In genomic region chr12:102684720-102685386, GRCm38 (mm10) we compare ENCODE assay signal across 11 mouse cellular contexts. TPM values are rescaled to one million over a fixed set of nuclear protein-coding genes. Genes with fewer than 3 reads are reported as not detected.
DNase-seq lines count a peak whose midpoint lies in the region; ATAC-seq and TF ChIP-seq lines count a peak whose summit lies in the region.
"Had no signal": no experiment of that assay in that cellular context is flagged by ENCODE, and none has a peak within 500 bp of the region (broad histone marks: within the 10 kb centered on the region; RNA-seq: fewer than 3 reads in every experiment).

No protein-coding gene starts in this region.

- peak; percentile 17; the same call in 1 of the 2 replicates for ATAC-seq in liver, embryonic 13.5 days (ENCODE audit: low read depth)
- no peak for ATAC-seq in liver, embryonic 11.5 days (replicated peaks; ENCODE audit: low FRiP score)
- ATAC-seq in forebrain, embryonic 13.5 days: no peak
- ATAC-seq in hindbrain, postnatal 0 days: no peak
- no peak for ATAC-seq in midbrain, embryonic 16.5 days
- ATAC-seq in granulocyte monocyte progenitor cell, adult 5-6 weeks (replicated peaks; ENCODE audit: poor library complexity, severe bottlenecking): no peak

- H3K9ac ChIP-seq in liver, embryonic 13.5 days: no peak overlapping the region
- no peak overlapping the region for H3K9ac ChIP-seq in liver, embryonic 11.5 days (ENCODE audit: low read depth, low read length)
- H3K9ac ChIP-seq in forebrain, embryonic 13.5 days: no peak overlapping the region
- no peak overlapping the region for H3K9ac ChIP-seq in hindbrain, postnatal 0 days (replicated peaks; ENCODE audit: low read length)
- H3K9ac ChIP-seq in midbrain, embryonic 16.5 days (ENCODE audit: low read depth, low read length): no peak overlapping the region

- no peaks in the 10 kb centered on the region for H3K9me3 ChIP-seq in liver, embryonic 13.5 days (replicated peaks)
- no peaks in the 10 kb centered on the region for H3K9me3 ChIP-seq in liver, embryonic 11.5 days (ENCODE audit: control insufficient read depth, low read length)
- H3K9me3 ChIP-seq in forebrain, embryonic 13.5 days (replicated peaks): no peaks in the 10 kb centered on the region
- no peaks in the 10 kb centered on the region for H3K9me3 ChIP-seq in hindbrain, postnatal 0 days (ENCODE audit: low read length)
- H3K9me3 ChIP-seq in midbrain, embryonic 16.5 days (replicated peaks; ENCODE audit: control insufficient read depth, low read length, poor library complexity, severe bottlenecking): no peaks in the 10 kb centered on the region

- H3K4me3 ChIP-seq in liver, embryonic 13.5 days (replicated peaks): no peak overlapping the region
- no peak overlapping the region for H3K4me3 ChIP-seq in liver, embryonic 11.5 days (ENCODE audit: low read depth, low read length)
- no peak overlapping the region for H3K4me3 ChIP-seq in forebrain, embryonic 13.5 days
- H3K4me3 ChIP-seq in hindbrain, postnatal 0 days (ENCODE audit: low read length): no peak overlapping the region
- no peak overlapping the region for H3K4me3 ChIP-seq in midbrain, embryonic 16.5 days (ENCODE audit: low read depth, low read length)

- no peak overlapping the region for H3K4me2 ChIP-seq in liver, embryonic 13.5 days
- H3K4me2 ChIP-seq in liver, embryonic 11.5 days: no peak overlapping the region
- 0 out of 2 replicates have a peak overlapping the region, but pooled peaks have one; percentile 9 for H3K4me2 ChIP-seq in forebrain, embryonic 13.5 days
- no peak overlapping the region for H3K4me2 ChIP-seq in hindbrain, postnatal 0 days (ENCODE audit: low read depth, low read length)
- peak overlapping the region; percentile 9; the same call in 1 of the 2 replicates for H3K4me2 ChIP-seq in midbrain, embryonic 16.5 days (ENCODE audit: low read length)

- WGBS in liver, embryonic 13.5 days (ENCODE audit: insufficient replicate concordance): 53% methylated on average over 3 of the region's 3 CpGs
- WGBS in liver, embryonic 11.5 days: 70% methylated on average over 3 of the region's 3 CpGs
- 67% methylated on average over 3 of the region's 3 CpGs for WGBS in forebrain, embryonic 13.5 days
- 71% methylated on average over 3 of the region's 3 CpGs for WGBS in hindbrain, postnatal 0 days
- WGBS in midbrain, embryonic 16.5 days: 76% methylated on average over 3 of the region's 3 CpGs

- no peak for TF ChIP-seq CTCF in hindbrain, postnatal 0 days (IDR thresholded peaks at IDR 0.05; ENCODE audit: low read depth)

- no peaks in the 10 kb centered on the region for H3K36me3 ChIP-seq in liver, embryonic 13.5 days
- H3K36me3 ChIP-seq in liver, embryonic 11.5 days (ENCODE audit: control insufficient read depth, insufficient read depth, low read length): no peaks in the 10 kb centered on the region; the same call in 1 of the 2 replicates
- H3K36me3 ChIP-seq in forebrain, embryonic 13.5 days (ENCODE audit: poor library complexity, severe bottlenecking): no peaks in the 10 kb centered on the region
- no peaks in the 10 kb centered on the region for H3K36me3 ChIP-seq in hindbrain, postnatal 0 days (ENCODE audit: insufficient read depth, low read length)
- no peaks in the 10 kb centered on the region for H3K36me3 ChIP-seq in midbrain, embryonic 16.5 days (ENCODE audit: control insufficient read depth, insufficient read depth, low read length)

- peaks cover 35% of the 10 kb centered on the region for H3K4me1 ChIP-seq in liver, embryonic 13.5 days (replicated peaks)
- peaks cover 12% of the 10 kb centered on the region for H3K4me1 ChIP-seq in liver, embryonic 11.5 days (replicated peaks; ENCODE audit: control insufficient read depth, insufficient read depth, low read length)
- peaks cover 43% of the 10 kb centered on the region for H3K4me1 ChIP-seq in forebrain, embryonic 13.5 days
- peaks cover 24% of the 10 kb centered on the region for H3K4me1 ChIP-seq in hindbrain, postnatal 0 days (ENCODE audit: insufficient read depth, low read length)
- H3K4me1 ChIP-seq in midbrain, embryonic 16.5 days (ENCODE audit: control insufficient read depth, insufficient read depth, low read length): peaks cover 22% of the 10 kb centered on the region

- H3K27me3 ChIP-seq in liver, embryonic 13.5 days: no peaks in the 10 kb centered on the region
- H3K27me3 ChIP-seq in liver, embryonic 11.5 days (replicated peaks; ENCODE audit: control insufficient read depth, insufficient read depth, low read length): no peaks in the 10 kb centered on the region
- H3K27me3 ChIP-seq in forebrain, embryonic 13.5 days: no peaks in the 10 kb centered on the region
- no peaks in the 10 kb centered on the region for H3K27me3 ChIP-seq in hindbrain, postnatal 0 days (ENCODE audit: insufficient read depth, low read length)
- no peaks in the 10 kb centered on the region for H3K27me3 ChIP-seq in midbrain, embryonic 16.5 days (ENCODE audit: control insufficient read depth, insufficient read depth, low read depth, low read length)

- no peak overlapping the region for H3K27ac ChIP-seq in liver, embryonic 13.5 days
- no peak overlapping the region for H3K27ac ChIP-seq in liver, embryonic 11.5 days (ENCODE audit: low read depth, low read length)
- peak overlapping the region; percentile 76 for H3K27ac ChIP-seq in forebrain, embryonic 13.5 days
- H3K27ac ChIP-seq in hindbrain, postnatal 0 days: peak overlapping the region; percentile 60
- peak overlapping the region; percentile 69 for H3K27ac ChIP-seq in midbrain, embryonic 16.5 days (ENCODE audit: low read length)

- DNase-seq in liver, embryonic 13.5 days: no peak
- no peak for DNase-seq in liver, embryonic 11.5 days (ENCODE audit: low spot score)
- DNase-seq in hindbrain, postnatal 0 days (ENCODE audit: low spot score): no peak
- no peak for DNase-seq in right cerebral cortex, adult 18-20 months
- DNase-seq: adrenal gland, adult 2 months; heart, postnatal 14 days; kidney, postnatal 25 days; spleen, adult 18-20 months had no signal

RNA-seq across cellular contexts. Expression of gene Itpk1, which starts 19.9 kb away (rescaled TPM):
- 3.0 and 3.3 TPM in 2 replicates for polyA plus RNA-seq in liver, embryonic 13.5 days (2015; fragmentation: Nextera tagmentation; extraction: Ambion mirVana)
- polyA plus RNA-seq in liver, embryonic 11.5 days (2014; fragmentation: Nextera tagmentation; extraction: Ambion mirVana): 5.8 and 7.3 TPM in 2 replicates
- 34.5 and 38.7 TPM in 2 replicates for polyA plus RNA-seq in forebrain, embryonic 13.5 days (2015; fragmentation: Nextera tagmentation; extraction: Ambion mirVana)
- 69.0 and 73.9 TPM in 2 replicates for total RNA-seq in hindbrain, postnatal 0 days (2014; rRNA removed)
- polyA plus RNA-seq in hindbrain, postnatal 0 days (2015; fragmentation: Nextera tagmentation; extraction: Ambion mirVana): 34.1 and 35.7 TPM in 2 replicates
- polyA plus RNA-seq in midbrain, embryonic 16.5 days (2015; fragmentation: Nextera tagmentation; extraction: Ambion mirVana): 35.8 and 39.3 TPM in 2 replicates
- total RNA-seq in granulocyte monocyte progenitor cell, adult 5-6 weeks (2014; fragmentation: Nextera tagmentation): 19.1 and 26.0 TPM in 2 replicates
- total RNA-seq in granulocyte monocyte progenitor cell, adult 5-6 weeks (2017): 13.0 and 16.4 TPM in 2 replicates

RNA-seq across cellular contexts. Expression of gene Moap1, which starts 58.6 kb away (rescaled TPM):
- 8.4 and 9.0 TPM in 2 replicates for polyA plus RNA-seq in liver, embryonic 13.5 days (2015; fragmentation: Nextera tagmentation; extraction: Ambion mirVana)
- 18.3 and 18.4 TPM in 2 replicates for polyA plus RNA-seq in liver, embryonic 11.5 days (2014; fragmentation: Nextera tagmentation; extraction: Ambion mirVana)
- 38.7 and 45.2 TPM in 2 replicates for polyA plus RNA-seq in forebrain, embryonic 13.5 days (2015; fragmentation: Nextera tagmentation; extraction: Ambion mirVana)
- total RNA-seq in hindbrain, postnatal 0 days (2014; rRNA removed): 13.9 and 20.7 TPM in 2 replicates
- polyA plus RNA-seq in hindbrain, postnatal 0 days (2015; fragmentation: Nextera tagmentation; extraction: Ambion mirVana): 62.3 and 64.9 TPM in 2 replicates
- polyA plus RNA-seq in midbrain, embryonic 16.5 days (2015; fragmentation: Nextera tagmentation; extraction: Ambion mirVana): 76.2 and 78.4 TPM in 2 replicates
- total RNA-seq in granulocyte monocyte progenitor cell, adult 5-6 weeks (2014; fragmentation: Nextera tagmentation): 11.0 and 11.1 TPM in 2 replicates
- 9.3 and 15.6 TPM in 2 replicates for total RNA-seq in granulocyte monocyte progenitor cell, adult 5-6 weeks (2017)

RNA-seq across cellular contexts. Expression of gene Tmem251, which starts 58.7 kb away (rescaled TPM):
- polyA plus RNA-seq in liver, embryonic 13.5 days (2015; fragmentation: Nextera tagmentation; extraction: Ambion mirVana): 8.8 and 9.2 TPM in 2 replicates
- 12.6 and 14.0 TPM in 2 replicates for polyA plus RNA-seq in liver, embryonic 11.5 days (2014; fragmentation: Nextera tagmentation; extraction: Ambion mirVana)
- 12.4 and 14.3 TPM in 2 replicates for polyA plus RNA-seq in forebrain, embryonic 13.5 days (2015; fragmentation: Nextera tagmentation; extraction: Ambion mirVana)
- 4.3 and 7.1 TPM in 2 replicates for total RNA-seq in hindbrain, postnatal 0 days (2014; rRNA removed)
- polyA plus RNA-seq in hindbrain, postnatal 0 days (2015; fragmentation: Nextera tagmentation; extraction: Ambion mirVana): 11.2 and 12.2 TPM in 2 replicates
- 10.8 and 11.3 TPM in 2 replicates for polyA plus RNA-seq in midbrain, embryonic 16.5 days (2015; fragmentation: Nextera tagmentation; extraction: Ambion mirVana)
- total RNA-seq in granulocyte monocyte progenitor cell, adult 5-6 weeks (2014; fragmentation: Nextera tagmentation): 6.5 and 8.7 TPM in 2 replicates
- total RNA-seq in granulocyte monocyte progenitor cell, adult 5-6 weeks (2017): 8.0 and 9.3 TPM in 2 replicates

Comparison
In these comparisons a context has a peak if more than half of its experiments do, and no peak if none do; other contexts are left out.
1. H3K27ac ChIP-seq: peak in forebrain, embryonic 13.5 days (single experiment), hindbrain, postnatal 0 days (single experiment) and midbrain, embryonic 16.5 days (single experiment); none in liver, embryonic 13.5 days (single experiment) and liver, embryonic 11.5 days (single experiment).
2. H3K4me2 ChIP-seq: peak in forebrain, embryonic 13.5 days (single experiment) and midbrain, embryonic 16.5 days (single experiment); none in liver, embryonic 13.5 days (single experiment), liver, embryonic 11.5 days (single experiment) and hindbrain, postnatal 0 days (single experiment).